Mouse (Mus musculus) myocyte (in vitro differentiated cells): ENCODE data around the gene Kirrel3.

Experiments used
- CEBPB ChIP-seq: IDR thresholded peaks from 2 replicates; pipeline ENCODE4 v1.6.1; 2011; ENCODE audit warnings: mild to moderate bottlenecking, moderate library complexity; ENCODE audit not compliant: poor library complexity, insufficient read depth, severe bottlenecking
- E2F4 ChIP-seq: IDR thresholded peaks from one replicate; pipeline ENCODE4 v1.6.1; 2011; ENCODE audit warnings: mild to moderate bottlenecking, control low read depth, moderate library complexity; ENCODE audit not compliant: insufficient read depth
- MAX ChIP-seq: IDR thresholded peaks from one replicate; pipeline ENCODE4 v1.6.1; 2011; ENCODE audit warnings: low read depth, mild to moderate bottlenecking, control low read depth
- MYOD1 ChIP-seq, 3 experiments: IDR thresholded peaks; one replicate each; pipeline ENCODE4 v1.6.1; 2011; ENCODE audit warnings: control low read depth in 2 of 3, low read depth in 2 of 3, mild to moderate bottlenecking in 2 of 3, moderate library complexity in 1 of 3; ENCODE audit not compliant: insufficient read length in 2 of 3, control insufficient read depth in 1 of 3
- MYOG ChIP-seq, 3 experiments: IDR thresholded peaks; one replicate each; pipeline ENCODE4 v1.6.1; 2011; ENCODE audit warnings: control low read depth in 2 of 3, low read depth in 2 of 3, mild to moderate bottlenecking in 2 of 3; ENCODE audit not compliant: insufficient read length in 2 of 3, control insufficient read depth in 1 of 3, insufficient read depth in 1 of 3
- POLR2A ChIP-seq: IDR thresholded peaks from one replicate; pipeline ENCODE4 v1.6.1; 2011; ENCODE audit warnings: low read depth, mild to moderate bottlenecking, control low read depth, moderate library complexity; ENCODE audit not compliant: insufficient read length
- POLR2AphosphoS2 ChIP-seq: IDR thresholded peaks from one replicate; pipeline ENCODE4 v1.6.1; 2011; ENCODE audit warnings: low read depth, control low read depth; ENCODE audit not compliant: insufficient read length
- REST ChIP-seq: IDR thresholded peaks from one replicate; pipeline ENCODE4 v1.6.1; 2011; ENCODE audit warnings: mild to moderate bottlenecking, control low read depth, moderate library complexity; ENCODE audit not compliant: insufficient read depth, insufficient read length
- TCF12 ChIP-seq: IDR thresholded peaks from one replicate; pipeline ENCODE4 v1.6.1; 2011; ENCODE audit warnings: mild to moderate bottlenecking, control low read depth; ENCODE audit not compliant: poor library complexity, insufficient read depth, severe bottlenecking
- TCF3 ChIP-seq: IDR thresholded peaks from one replicate; pipeline ENCODE4 v1.6.1; 2011; ENCODE audit warnings: low read depth, control low read depth; ENCODE audit not compliant: insufficient read length
- USF1 ChIP-seq: IDR thresholded peaks from one replicate; pipeline ENCODE4 v1.6.1; 2011; ENCODE audit warnings: low read depth, mild to moderate bottlenecking, control low read depth, moderate library complexity

- TF ChIP-seq POLR2A (no peak), POLR2AphosphoS2 (no peak), E2F4 (no peak), MYOD1 (IDR thresholded peaks at IDR 0.05; ENCODE audit: control insufficient read depth in 1 of 3, insufficient read length in 2 of 3, low read depth in 2 of 3) (no peak), MYOG (IDR thresholded peaks at IDR 0.05; ENCODE audit: control insufficient read depth in 1 of 3, insufficient read depth in 1 of 3, insufficient read length in 2 of 3, low read depth in 2 of 3) (no peak), CEBPB (no peak), USF1 (no peak), TCF3 (no peak), MAX (no peak), TCF12 (no peak), REST (no peak)
These were observed 437.0 kb downstream of the Kirrel3 start for GRCm38 (mm10) chr9:34922716-34923115.
